Mouse (Mus musculus): Measurements from ENCODE around the gene Pakap.

DNA sequence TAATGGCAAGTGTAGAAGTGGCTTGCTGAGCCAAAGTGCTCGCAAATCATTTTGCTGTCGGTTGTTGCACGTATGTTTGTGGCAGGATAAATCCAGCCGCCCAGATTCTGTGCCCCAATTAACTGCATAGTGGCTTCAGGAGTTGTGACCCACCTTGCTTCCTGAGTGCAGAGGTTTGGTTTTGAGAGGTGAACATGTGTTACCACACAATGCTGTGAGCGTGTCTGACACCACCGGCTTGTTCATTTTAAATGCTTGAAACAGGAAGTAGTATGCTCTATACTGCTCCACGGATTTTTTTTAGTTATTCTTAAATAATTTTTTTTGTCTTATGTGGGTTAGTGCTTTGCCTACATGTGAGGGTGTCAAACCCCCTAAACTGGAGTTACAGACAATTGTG is 264.3 kb downstream of the Pakap start:
- TF ChIP-seq CTCF (IDR thresholded peaks at IDR 0.05; ENCODE audit: borderline replicate concordance, control insufficient read depth, extremely low read depth, insufficient read depth, low read length, poor library complexity): no peak
- TF ChIP-seq POLR2A (IDR thresholded peaks at IDR 0.05; ENCODE audit: control insufficient read depth, extremely low read depth, insufficient read depth, low read length, poor library complexity): no peak

Data from thymus, adult 2 months (tissue).